Mouse (Mus musculus) skeletal muscle tissue, adult 2 months (tissue): Measurements from ENCODE around the gene Atat1.

Experiments
- DNase-seq: peaks from one replicate; pipeline ENCODE4 v3.0.0-alpha.2; 2012; ENCODE audit warnings: low read depth, low spot score

Gene Atat1

GRCm38 (mm10) chr17:35917463-35918251, 7.8 kb upstream of the Atat1 start:
- DNase-seq: peak; percentile 66

GRCm38 (mm10) chr17:35917143-35917462, 7.2 kb upstream of the Atat1 start:
- DNase-seq: no peak

- DNase-seq: peak; percentile 100
These were observed 6.6 kb upstream of the Atat1 start, which contains the start of the genes Mrps18b and Ppp1r10 for GRCm38 (mm10) chr17:35916297-35917142. Mrps18b (minus strand) TSS chr17:35916389. Ppp1r10 (plus strand) TSS chr17:35916434.

GRCm38 (mm10) chr17:35915538-35916296, 5.8 kb upstream of the Atat1 start:
- DNase-seq: no peak

- DNase-seq: no peak
These were observed 5.1 kb upstream of the Atat1 start for GRCm38 (mm10) chr17:35914975-35915374.

- DNase-seq: no peak
These were observed 523 bp downstream of the Atat1 start for GRCm38 (mm10) chr17:35909186-35909918.

- no peak for DNase-seq
These were observed 2.3 kb downstream of the Atat1 start for GRCm38 (mm10) chr17:35907609-35908008.

GRCm38 (mm10) chr17:35905587-35905986, 4.3 kb downstream of the Atat1 start:
- DNase-seq: no peak

- no peak for DNase-seq
These were observed 5.9 kb downstream of the Atat1 start for GRCm38 (mm10) chr17:35903992-35904355.

- peak; percentile 59 for DNase-seq
These were observed 6.4 kb downstream of the Atat1 start for GRCm38 (mm10) chr17:35903343-35903991.

- DNase-seq: no peak
These were observed 9.2 kb downstream of the Atat1 start for GRCm38 (mm10) chr17:35900636-35901035.

- DNase-seq: no peak
These were observed 12.0 kb downstream of the Atat1 start for GRCm38 (mm10) chr17:35897644-35898573.

GRCm38 (mm10) chr17:35896781-35897643, 12.9 kb downstream of the Atat1 start, which contains the start of gene 2310061I04Rik:
2310061I04Rik (minus strand) TSS chr17:35897431.
- DNase-seq: peak; percentile 94

- DNase-seq: no peak
These were observed 22.1 kb downstream of the Atat1 start for GRCm38 (mm10) chr17:35887725-35888124.

- DNase-seq: no peak
These were observed 26.1 kb downstream of the Atat1 start for GRCm38 (mm10) chr17:35883777-35884176.

GRCm38 (mm10) chr17:35882924-35883323, 27.0 kb downstream of the Atat1 start:
- no peak for DNase-seq

GRCm38 (mm10) chr17:35879245-35880057, 30.4 kb downstream of the Atat1 start, which contains the start of gene Dhx16:
Dhx16 (plus strand) TSS chr17:35879819.
- DNase-seq: peak; percentile 95

- DNase-seq: no peak
These were observed 35.2 kb downstream of the Atat1 start for GRCm38 (mm10) chr17:35874721-35875120.
